Mouse (Mus musculus): ENCODE measurements around the gene Pde1a. TPM values are rescaled to one million over a fixed set of nuclear protein-coding genes. Genes with fewer than 3 reads are reported as not detected.

Pde1a gene
- polyA plus RNA-seq, 1 experiment = 6.0 TPM

DNA sequence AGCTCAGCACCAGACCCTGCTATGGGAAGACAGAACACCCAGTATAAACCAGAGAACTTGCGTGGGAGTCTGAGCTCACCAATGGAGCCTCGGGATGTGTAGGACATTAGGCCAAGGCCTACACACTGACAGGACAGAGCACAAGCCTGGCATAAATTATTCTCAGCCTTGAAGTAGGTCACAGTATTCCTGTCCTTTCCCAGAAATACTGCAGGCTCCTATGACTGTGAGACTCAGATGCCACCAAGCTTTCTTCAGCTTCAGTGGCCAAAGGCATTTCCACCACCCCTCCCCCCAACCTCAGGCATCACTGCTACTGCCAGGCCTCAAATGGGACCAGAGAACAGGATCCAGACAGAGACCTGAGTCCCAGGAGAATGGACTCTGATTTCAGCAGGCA lies 54.7 kb downstream of the Pde1a start:
- H3K27ac ChIP-seq (ENCODE audit: insufficient read depth, low read length) = no peak overlapping the region
- WGBS = 82% methylated on average over 2 of the region's 2 CpGs
- H3K4me1 ChIP-seq (ENCODE audit: control insufficient read depth, insufficient read depth, low read length) = no peaks in the 10 kb centered on the region
- DNase-seq = no peak
- TF ChIP-seq CTCF (IDR thresholded peaks at IDR 0.05; ENCODE audit: borderline replicate concordance, insufficient read depth, low read depth, low read length) (no peak), POLR2A (IDR thresholded peaks at IDR 0.05; ENCODE audit: borderline replicate concordance, insufficient read depth, low read length) (no peak)
- no peaks in the 10 kb centered on the region for H3K27me3 ChIP-seq (ENCODE audit: control insufficient read depth, insufficient read depth, low read length)
- no peak overlapping the region for H3K4me3 ChIP-seq (replicated peaks; ENCODE audit: insufficient read depth, low read depth, low read length)

GRCm38 (mm10) chr2:80074046-80074445 lies 55.2 kb downstream of the Pde1a start:
- no peaks in the 10 kb centered on the region for H3K27me3 ChIP-seq (ENCODE audit: control insufficient read depth, insufficient read depth, low read length)
- no peaks in the 10 kb centered on the region for H3K4me1 ChIP-seq (ENCODE audit: control insufficient read depth, insufficient read depth, low read length)
- 19% methylated on average over 5 of the region's 5 CpGs for WGBS
- no peak for TF ChIP-seq POLR2A (IDR thresholded peaks at IDR 0.05; ENCODE audit: borderline replicate concordance, insufficient read depth, low read length)
- TF ChIP-seq CTCF (IDR thresholded peaks at IDR 0.05; ENCODE audit: borderline replicate concordance, insufficient read depth, low read depth, low read length) = no peak
- no peak overlapping the region for H3K27ac ChIP-seq (ENCODE audit: insufficient read depth, low read length)
- H3K4me3 ChIP-seq (replicated peaks; ENCODE audit: insufficient read depth, low read depth, low read length) = no peak overlapping the region
- DNase-seq = no peak

DNA sequence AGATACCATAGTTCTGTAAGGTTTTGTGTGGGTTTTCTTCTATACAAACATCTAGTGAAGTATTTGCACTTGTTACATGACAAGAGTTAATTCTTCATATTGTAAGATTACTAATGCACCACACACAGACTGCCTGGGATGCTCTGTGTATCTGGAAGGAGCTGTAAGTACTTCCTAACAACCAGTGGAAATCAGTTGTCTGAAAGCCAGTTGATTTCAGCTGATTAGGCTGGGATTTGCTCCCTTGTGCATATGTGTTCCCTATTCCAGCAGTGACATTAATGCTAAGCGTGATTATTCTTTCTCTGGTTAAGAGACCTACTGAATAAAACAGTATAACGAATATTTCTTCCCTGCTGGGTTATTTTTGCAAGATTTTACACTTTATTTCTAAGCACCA lies 55.8 kb downstream of the Pde1a start:
- TF ChIP-seq POLR2A (IDR thresholded peaks at IDR 0.05; ENCODE audit: borderline replicate concordance, insufficient read depth, low read length) (no peak), CTCF (IDR thresholded peaks at IDR 0.05; ENCODE audit: borderline replicate concordance, insufficient read depth, low read depth, low read length) (no peak)
- Histone ChIP-seq H3K27me3 (ENCODE audit: control insufficient read depth, insufficient read depth, low read length) (no peaks in the 10 kb centered on the region), H3K27ac (ENCODE audit: insufficient read depth, low read length) (no peak overlapping the region), H3K4me1 (ENCODE audit: control insufficient read depth, insufficient read depth, low read length) (no peaks in the 10 kb centered on the region), H3K4me3 (replicated peaks; ENCODE audit: insufficient read depth, low read depth, low read length) (no peak overlapping the region)
- DNase-seq = no peak
- WGBS = 74% methylated on average over 2 of the region's 2 CpGs

GRCm38 (mm10) chr2:80069745-80070144 lies 59.5 kb downstream of the Pde1a start:
- 30% methylated on average over 3 of the region's 3 CpGs for WGBS
- Histone ChIP-seq H3K4me1 (ENCODE audit: control insufficient read depth, insufficient read depth, low read length) (no peaks in the 10 kb centered on the region), H3K4me3 (replicated peaks; ENCODE audit: insufficient read depth, low read depth, low read length) (no peak overlapping the region), H3K27ac (ENCODE audit: insufficient read depth, low read length) (no peak overlapping the region), H3K27me3 (ENCODE audit: control insufficient read depth, insufficient read depth, low read length) (no peaks in the 10 kb centered on the region)
- no peak for TF ChIP-seq CTCF (IDR thresholded peaks at IDR 0.05; ENCODE audit: borderline replicate concordance, insufficient read depth, low read depth, low read length)
- no peak for TF ChIP-seq POLR2A (IDR thresholded peaks at IDR 0.05; ENCODE audit: borderline replicate concordance, insufficient read depth, low read length)
- no peak for DNase-seq

GRCm38 (mm10) chr2:80066449-80066848 lies 62.8 kb downstream of the Pde1a start:
- no peak for TF ChIP-seq POLR2A (IDR thresholded peaks at IDR 0.05; ENCODE audit: borderline replicate concordance, insufficient read depth, low read length)
- TF ChIP-seq CTCF (IDR thresholded peaks at IDR 0.05; ENCODE audit: borderline replicate concordance, insufficient read depth, low read depth, low read length) = no peak
- Histone ChIP-seq H3K27ac (ENCODE audit: insufficient read depth, low read length) (no peak overlapping the region), H3K4me3 (replicated peaks; ENCODE audit: insufficient read depth, low read depth, low read length) (no peak overlapping the region), H3K4me1 (ENCODE audit: control insufficient read depth, insufficient read depth, low read length) (no peaks in the 10 kb centered on the region), H3K27me3 (ENCODE audit: control insufficient read depth, insufficient read depth, low read length) (no peaks in the 10 kb centered on the region)
- no peak for DNase-seq
- WGBS = 93% methylated on average over 4 of the region's 4 CpGs

DNA sequence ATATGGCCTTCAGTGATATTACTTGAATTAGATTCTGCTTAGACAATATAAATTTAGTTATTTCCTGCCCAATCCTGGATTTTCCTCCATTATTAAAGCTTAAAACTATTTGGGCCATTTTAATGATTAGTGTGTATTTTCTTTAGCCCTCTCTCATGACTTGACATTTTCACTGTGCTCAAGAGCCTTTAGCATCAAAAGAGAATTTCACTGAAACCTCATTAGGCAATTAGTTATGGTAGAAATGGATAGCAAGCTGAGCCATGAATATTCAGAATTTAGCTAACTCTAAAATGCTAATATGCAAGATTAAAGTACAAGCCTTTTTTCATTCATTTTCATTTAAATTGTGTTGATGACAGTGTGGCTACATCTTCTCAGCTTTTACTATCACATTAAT lies 73.2 kb downstream of the Pde1a start:
- no peak overlapping the region for H3K4me3 ChIP-seq (replicated peaks; ENCODE audit: insufficient read depth, low read depth, low read length)
- DNase-seq = no peak
- TF ChIP-seq POLR2A (IDR thresholded peaks at IDR 0.05; ENCODE audit: borderline replicate concordance, insufficient read depth, low read length) (no peak), CTCF (IDR thresholded peaks at IDR 0.05; ENCODE audit: borderline replicate concordance, insufficient read depth, low read depth, low read length) (no peak)
- H3K4me1 ChIP-seq (ENCODE audit: control insufficient read depth, insufficient read depth, low read length) = no peaks in the 10 kb centered on the region
- H3K27ac ChIP-seq (ENCODE audit: insufficient read depth, low read length) = no peak overlapping the region
- H3K27me3 ChIP-seq (ENCODE audit: control insufficient read depth, insufficient read depth, low read length) = no peaks in the 10 kb centered on the region

- no peak for DNase-seq
- no peaks in the 10 kb centered on the region for H3K4me1 ChIP-seq (ENCODE audit: control insufficient read depth, insufficient read depth, low read length)
- 80% methylated on average over 3 of the region's 3 CpGs for WGBS
- no peaks in the 10 kb centered on the region for H3K27me3 ChIP-seq (ENCODE audit: control insufficient read depth, insufficient read depth, low read length)
- TF ChIP-seq CTCF (IDR thresholded peaks at IDR 0.05; ENCODE audit: borderline replicate concordance, insufficient read depth, low read depth, low read length) (no peak), POLR2A (IDR thresholded peaks at IDR 0.05; ENCODE audit: borderline replicate concordance, insufficient read depth, low read length) (no peak)
- no peak overlapping the region for H3K4me3 ChIP-seq (replicated peaks; ENCODE audit: insufficient read depth, low read depth, low read length)
- no peak overlapping the region for H3K27ac ChIP-seq (ENCODE audit: insufficient read depth, low read length)
Observed at GRCm38 (mm10) chr2:80054042-80054441, 75.2 kb downstream of the Pde1a start.

- H3K4me1 ChIP-seq (ENCODE audit: control insufficient read depth, insufficient read depth, low read length) = no peaks in the 10 kb centered on the region
- 95% methylated on average over 4 of the region's 4 CpGs for WGBS
- H3K27me3 ChIP-seq (ENCODE audit: control insufficient read depth, insufficient read depth, low read length) = no peaks in the 10 kb centered on the region
- no peak for TF ChIP-seq POLR2A (IDR thresholded peaks at IDR 0.05; ENCODE audit: borderline replicate concordance, insufficient read depth, low read length)
- no peak overlapping the region for H3K4me3 ChIP-seq (replicated peaks; ENCODE audit: insufficient read depth, low read depth, low read length)
- DNase-seq = no peak
- H3K27ac ChIP-seq (ENCODE audit: insufficient read depth, low read length) = no peak overlapping the region
Observed at GRCm38 (mm10) chr2:80046751-80047513, 82.3 kb downstream of the Pde1a start.

Measured in cerebellum, adult 2 months (tissue).